Mouse (Mus musculus) embryonic facial prominence, embryonic 12.5 days (tissue): ENCODE measurements around the gene Cyb5d2. TPM values are rescaled to one million over a fixed set of nuclear protein-coding genes. Genes with fewer than 3 reads are reported as not detected.

ENCODE experiments used
- ATAC-seq: fragments of 200-750 bp; cut with Nextera tagmentation; 2 replicates; pipeline ENCODE4 v1.8.0; 2017; ENCODE audit not compliant: insufficient number of reproducible peaks, insufficient read depth, low FRiP score, low TSS enrichment
- H3K27ac ChIP-seq: fragments of 300-500 bp; sonication (generic); 2 replicates; pipeline ENCODE4 v1.5.1; 2016; ENCODE audit warnings: mild to moderate bottlenecking
- H3K27me3 ChIP-seq: fragments of 300-500 bp; sonication (generic); 2 replicates; pipeline ENCODE4 v1.6.1; 2016; ENCODE audit warnings: mild to moderate bottlenecking, moderate library complexity
- H3K36me3 ChIP-seq: fragments of 300-500 bp; sonication (generic); 2 replicates; pipeline ENCODE4 v1.6.1; 2016; ENCODE audit warnings: mild to moderate bottlenecking
- H3K4me1 ChIP-seq: fragments of 300-500 bp; sonication (generic); 2 replicates; pipeline ENCODE4 v1.6.1; 2016
- H3K4me2 ChIP-seq: fragments of 300-500 bp; sonication (generic); replicated peaks from 2 replicates; pipeline ENCODE4 v1.6.1; 2016; ENCODE audit warnings: mild to moderate bottlenecking, moderate library complexity
- H3K4me3 ChIP-seq: fragments of 300-500 bp; sonication (generic); 2 replicates; pipeline ENCODE4 v1.5.1; 2016; ENCODE audit warnings: mild to moderate bottlenecking
- H3K9ac ChIP-seq: fragments of 300-500 bp; sonication (generic); 2 replicates; pipeline ENCODE4 v1.6.1; 2016; ENCODE audit warnings: mild to moderate bottlenecking, moderate library complexity
- H3K9me3 ChIP-seq: fragments of 300-500 bp; sonication (generic); 2 replicates; pipeline ENCODE4 v1.6.1; 2016; ENCODE audit warnings: mild to moderate bottlenecking, moderate library complexity
- WGBS: fragments of 180-500 bp; shearing (Covaris S2); methylation state at CpG from one replicate; pipeline ENCODE4 v1.1.7; 2016; 5-methylcytosine and 5-hydroxymethylcytosine counted together
- polyA plus RNA-seq: library from polyadenylated mRNA; unstranded; fragments of >200 nt; fragmentation: Nextera tagmentation; extraction: Ambion mirVana; gene quantifications from 2 replicates; pipeline ENCODE4 v1.2.1, GENCODE M21; 2016

Gene Cyb5d2
- polyA plus RNA-seq, 1 experiment from 2014 or later: 5.2 TPM

GRCm38 (mm10) chr11:72735519-72735860, 60.5 kb downstream of the Cyb5d2 start:
- peaks cover 50% of the 10 kb centered on the region for H3K36me3 ChIP-seq
- H3K9me3 ChIP-seq: no peaks in the 10 kb centered on the region
- H3K9ac ChIP-seq: no peak overlapping the region
- ATAC-seq: no peak
- 86% methylated on average over 2 of the region's 2 CpGs for WGBS
- no peak overlapping the region for H3K4me2 ChIP-seq
- H3K27ac ChIP-seq: no peak overlapping the region
- no peaks in the 10 kb centered on the region for H3K27me3 ChIP-seq
- no peak overlapping the region for H3K4me3 ChIP-seq
- H3K4me1 ChIP-seq: no peaks in the 10 kb centered on the region

- no peak overlapping the region for H3K27ac ChIP-seq
- H3K9ac ChIP-seq: no peak overlapping the region
- H3K4me2 ChIP-seq: no peak overlapping the region
- no peaks in the 10 kb centered on the region for H3K9me3 ChIP-seq
- 85% methylated on average over 4 of the region's 4 CpGs for WGBS
- H3K4me3 ChIP-seq: no peak overlapping the region
- no peaks in the 10 kb centered on the region for H3K27me3 ChIP-seq
- peaks cover 52% of the 10 kb centered on the region for H3K36me3 ChIP-seq
- no peaks in the 10 kb centered on the region for H3K4me1 ChIP-seq
- no peak for ATAC-seq
These were observed 61.0 kb downstream of the Cyb5d2 start for GRCm38 (mm10) chr11:72734840-72735518.

GRCm38 (mm10) chr11:72733736-72734135, 62.2 kb downstream of the Cyb5d2 start:
- Histone ChIP-seq H3K4me1 (no peaks in the 10 kb centered on the region), H3K4me3 (no peak overlapping the region), H3K9ac (no peak overlapping the region), H3K27me3 (no peaks in the 10 kb centered on the region), H3K9me3 (no peaks in the 10 kb centered on the region), H3K4me2 (no peak overlapping the region), H3K36me3 (peaks cover 52% of the 10 kb centered on the region), H3K27ac (no peak overlapping the region)
- 91% methylated on average over 3 of the region's 3 CpGs for WGBS
- no peak for ATAC-seq

Other genes with a start within 250 kb of the Cyb5d2 start
- not detected in 2 replicates for gene Spns3, start 245.6 kb downstream of the Cyb5d2 start, polyA plus RNA-seq
- gene Ube2g1, start 188.9 kb downstream of the Cyb5d2 start, polyA plus RNA-seq: 90.3 and 90.8 TPM in 2 replicates
- 29.8 and 31.6 TPM in 2 replicates for gene Ankfy1, start 106.1 kb downstream of the Cyb5d2 start, polyA plus RNA-seq
- 9.8 and 10.5 TPM in 2 replicates for gene Zzef1, start 84 bp upstream of the Cyb5d2 start, polyA plus RNA-seq
- gene Atp2a3, start 165.0 kb upstream of the Cyb5d2 start, polyA plus RNA-seq: 1.3 and 2.3 TPM in 2 replicates
- gene P2rx1, start 203.0 kb upstream of the Cyb5d2 start, polyA plus RNA-seq: 0.98 and 1.0 TPM in 2 replicates
- 10.6 and 11.0 TPM in 2 replicates for gene Camkk1, start 222.9 kb upstream of the Cyb5d2 start, polyA plus RNA-seq